Mouse (Mus musculus) adrenal gland, postnatal 36 days (tissue): ENCODE measurements around the gene Fam118b. TPM values are rescaled to one million over a fixed set of nuclear protein-coding genes. Genes with fewer than 3 reads are reported as not detected.

Experiments
- DNase-seq, 2 experiments: peaks; one replicate each; pipeline ENCODE4 v3.0.0; 2021; ENCODE audit warnings: mixed read lengths in 1 of 2
- total RNA-seq, 2 experiments: library from RNA; stranded (reverse); gene quantifications; 2 replicates each; pipeline ENCODE4 v1.2.3; 2021

The Fam118b gene
- total RNA-seq, 2 experiments from 2014 or later, result 11.4 to 14.0 TPM

DNA sequence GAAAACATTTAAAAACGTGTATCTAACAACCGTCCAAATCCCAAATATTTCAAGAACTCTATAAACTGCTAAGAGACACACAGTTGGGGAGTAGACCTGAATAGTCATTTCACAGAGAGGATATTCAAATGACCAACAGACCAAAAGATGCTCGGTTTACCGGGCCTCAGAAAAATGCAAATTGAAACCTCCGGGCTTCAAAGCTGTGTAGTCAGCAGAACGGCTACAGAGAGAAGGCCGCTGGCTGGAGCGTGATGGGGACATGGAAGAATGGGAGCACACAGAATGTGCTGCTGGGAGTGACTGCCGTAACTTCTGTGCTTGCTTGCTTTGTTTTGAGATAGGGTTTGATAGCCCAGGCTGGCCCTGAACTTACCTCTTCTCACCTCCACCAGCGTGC lies 69.3 kb downstream of the Fam118b start:
- no peak for DNase-seq

DNA sequence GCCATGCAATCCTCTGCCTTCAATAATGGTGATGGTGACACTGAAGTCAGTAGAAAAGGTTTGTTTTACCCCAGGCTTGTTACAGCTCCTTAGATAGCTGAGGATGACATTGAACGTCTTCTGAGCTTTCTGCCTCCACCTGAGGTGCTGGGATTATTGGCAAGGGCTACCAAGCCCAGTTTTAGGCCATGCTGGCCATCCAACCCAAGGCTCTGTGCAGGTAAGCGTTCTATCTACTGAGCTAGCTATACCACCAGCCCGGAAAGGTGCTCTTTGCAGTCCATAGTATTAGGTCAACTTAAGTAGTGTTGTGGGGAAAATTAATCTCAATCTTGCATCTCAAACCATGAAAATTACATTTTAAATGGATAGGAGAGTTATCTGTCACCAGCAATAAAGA lies 70.0 kb downstream of the Fam118b start:
- no peak for DNase-seq

DNA sequence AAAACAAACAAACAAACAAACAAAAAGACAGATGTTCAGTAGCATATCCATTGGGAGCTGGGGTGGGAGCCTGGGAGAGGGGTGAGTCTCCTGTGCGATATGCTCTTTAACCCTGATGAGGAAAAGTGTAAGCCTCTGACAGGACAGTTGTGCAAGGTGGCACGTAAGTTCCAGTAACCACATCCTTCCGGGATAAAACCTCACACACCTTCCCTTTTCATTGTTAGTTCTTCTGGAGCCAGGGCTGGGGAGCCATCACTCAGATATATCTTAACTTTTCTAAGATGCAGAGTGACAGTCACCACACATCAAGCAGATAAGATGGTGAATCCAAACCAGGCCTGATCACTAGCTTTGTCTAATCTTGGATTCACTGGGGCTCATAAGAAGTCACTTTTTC lies 73.6 kb downstream of the Fam118b start:
- no peak for DNase-seq

DNA sequence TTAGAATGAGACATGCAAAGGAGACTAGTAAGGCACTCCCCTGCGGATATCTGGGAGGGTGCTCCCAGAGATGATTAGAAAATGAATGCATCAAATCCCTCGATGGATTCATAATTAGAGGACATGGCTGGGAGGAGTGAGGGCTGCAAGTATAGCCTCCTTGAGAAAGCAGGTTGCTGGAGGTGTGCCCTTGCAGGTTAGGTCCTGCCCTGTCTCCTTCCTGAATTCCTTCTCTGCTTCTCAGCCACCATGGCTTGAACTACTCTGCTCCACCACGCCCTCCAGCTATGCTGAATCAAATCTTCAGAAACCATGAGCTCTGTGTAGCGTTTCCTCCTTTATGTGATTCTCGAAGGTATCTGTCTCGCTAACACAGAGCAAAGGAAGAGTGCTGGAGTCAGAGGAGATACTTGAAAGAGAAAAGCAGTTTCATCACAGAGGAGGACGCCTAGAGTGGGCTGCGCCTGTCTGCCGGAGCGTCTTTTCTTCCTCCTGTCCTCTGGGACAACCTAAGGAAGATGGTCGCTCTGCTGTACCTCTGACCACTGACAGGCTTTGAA lies 74.5 kb downstream of the Fam118b start:
- DNase-seq, result no peak

DNA sequence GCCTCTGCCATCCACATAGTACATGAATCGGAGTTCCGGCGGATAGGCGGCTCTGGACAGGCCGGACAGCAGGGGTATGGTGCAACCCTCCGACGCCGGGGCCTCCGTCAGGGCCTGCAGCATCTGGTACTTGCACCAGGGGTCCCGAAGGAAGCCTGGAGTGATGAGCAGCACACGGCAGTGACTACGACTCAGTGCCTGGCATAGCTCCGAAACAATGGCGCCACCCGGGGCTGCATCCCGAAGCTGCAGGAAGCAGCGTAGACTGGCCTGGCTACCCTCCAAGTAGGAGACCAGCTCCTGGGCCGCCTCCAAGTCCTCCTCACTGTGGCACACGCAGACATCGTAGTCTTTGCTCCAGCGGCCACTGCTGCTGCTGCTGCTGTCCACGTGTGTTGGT lies 78.9 kb downstream of the Fam118b start:
- peak; percentile 23 to 63 for DNase-seq

DNA sequence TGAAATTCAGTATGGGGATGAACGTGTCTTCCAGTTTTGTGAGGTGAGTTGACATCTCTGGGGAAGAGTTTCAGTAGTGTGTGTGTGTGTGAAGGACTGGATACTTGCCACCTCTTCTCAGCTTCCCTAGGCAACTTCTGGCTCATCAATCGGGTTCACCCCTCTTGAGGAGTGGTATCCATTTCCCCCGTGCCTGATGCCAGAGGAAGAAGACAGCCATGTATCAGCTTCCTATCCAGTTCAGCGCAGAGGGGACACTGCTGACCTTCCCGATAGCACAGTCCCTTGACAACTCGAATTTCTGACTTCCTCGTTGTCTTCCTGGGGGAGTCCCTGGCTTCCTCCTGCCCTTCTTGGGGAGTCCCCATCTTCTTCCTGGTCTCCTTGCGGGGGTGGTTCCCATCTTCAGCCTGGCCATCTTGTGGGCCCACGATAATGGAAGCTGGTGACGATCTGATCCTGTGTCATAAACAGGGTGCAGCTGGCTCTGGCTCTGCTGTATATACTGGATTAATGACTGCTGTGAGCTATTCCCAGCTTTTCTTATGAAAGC lies 80.2 kb downstream of the Fam118b start:
- DNase-seq, result no peak

DNA sequence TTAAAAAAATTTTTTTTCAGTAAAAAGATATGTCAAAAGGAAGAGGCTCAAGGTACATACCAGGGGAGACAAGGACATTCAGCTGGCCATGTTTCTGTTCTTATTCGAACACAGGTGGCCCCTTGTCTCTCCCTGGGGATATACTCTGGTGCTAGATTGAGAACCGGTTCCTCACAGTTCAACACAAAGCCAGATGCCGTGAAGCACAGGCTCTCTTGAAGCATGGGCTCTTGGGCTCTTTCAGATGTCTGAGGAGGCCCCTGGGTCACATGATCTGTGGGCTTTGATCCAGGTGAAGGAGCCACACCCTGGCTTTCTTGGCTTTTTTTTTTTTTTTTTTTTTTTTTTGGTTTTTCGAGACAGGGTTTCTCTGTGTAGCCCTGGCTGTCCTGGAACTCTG lies 81.2 kb downstream of the Fam118b start:
- no peak for DNase-seq

DNA sequence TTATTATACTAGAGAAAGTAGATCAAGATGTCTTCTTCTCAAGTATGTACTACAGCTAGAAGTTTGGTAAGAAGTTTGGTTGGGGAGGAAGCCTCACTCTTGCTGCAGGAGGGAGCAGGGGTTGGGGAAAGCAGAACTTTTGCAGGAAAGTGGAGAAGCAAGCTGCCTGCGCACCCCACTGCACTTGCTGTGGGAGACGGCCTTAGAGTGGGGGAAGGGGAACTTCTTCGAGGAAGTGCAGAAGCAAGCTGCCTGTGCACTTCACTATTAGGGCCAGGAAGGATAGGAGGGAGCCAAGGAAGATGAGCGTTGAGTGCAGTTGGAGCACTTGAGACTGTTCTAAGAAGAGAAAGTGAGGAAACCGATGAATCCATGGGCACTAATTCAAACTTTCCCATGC lies 84.2 kb downstream of the Fam118b start:
- DNase-seq, result no peak

DNA sequence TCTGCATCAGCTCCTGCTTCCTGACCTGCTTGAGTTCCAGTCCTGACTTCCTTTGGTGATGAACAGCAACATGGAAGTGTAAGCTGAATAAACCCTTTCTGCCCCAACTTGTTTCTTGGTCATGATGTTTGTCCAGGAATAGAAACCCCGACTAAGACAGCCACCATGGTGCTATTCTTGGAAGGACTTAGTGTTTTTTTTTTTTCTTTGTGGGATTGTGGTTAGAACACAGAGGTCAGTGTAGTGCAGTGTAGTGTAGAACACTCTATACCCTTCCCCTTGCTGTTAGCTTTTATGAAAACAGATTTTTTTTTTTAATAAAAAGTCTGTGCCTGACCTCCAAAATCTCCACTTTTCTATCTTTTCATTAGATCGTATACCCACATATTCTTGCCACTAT lies 84.8 kb downstream of the Fam118b start:
- DNase-seq, result no peak

DNA sequence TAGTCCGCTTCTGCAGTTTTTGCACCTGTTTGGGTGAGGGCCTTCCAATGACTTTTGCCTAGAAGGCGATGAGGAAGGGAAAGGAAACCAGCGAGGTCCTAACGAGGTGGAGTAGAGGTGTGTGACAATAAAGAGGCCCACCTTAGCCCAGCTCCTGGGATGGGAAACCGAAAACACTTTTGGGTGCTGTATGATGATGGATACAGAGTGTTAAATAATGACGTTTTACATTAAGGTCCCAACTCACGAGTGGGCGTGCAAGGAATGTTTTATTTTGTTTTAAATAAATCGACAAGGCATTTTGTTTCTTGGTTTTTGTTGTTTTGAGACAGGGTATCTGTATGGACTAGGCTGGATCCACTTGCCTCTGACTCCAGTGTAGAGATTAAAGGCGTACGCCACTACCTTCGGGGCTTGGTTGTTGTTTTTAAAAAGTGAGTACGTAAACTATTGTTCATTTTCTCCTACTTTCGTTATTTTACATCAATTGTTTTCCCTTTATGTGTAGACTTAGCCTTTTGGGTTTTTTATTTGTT lies 91.4 kb downstream of the Fam118b start:
- DNase-seq, result no peak

DNA sequence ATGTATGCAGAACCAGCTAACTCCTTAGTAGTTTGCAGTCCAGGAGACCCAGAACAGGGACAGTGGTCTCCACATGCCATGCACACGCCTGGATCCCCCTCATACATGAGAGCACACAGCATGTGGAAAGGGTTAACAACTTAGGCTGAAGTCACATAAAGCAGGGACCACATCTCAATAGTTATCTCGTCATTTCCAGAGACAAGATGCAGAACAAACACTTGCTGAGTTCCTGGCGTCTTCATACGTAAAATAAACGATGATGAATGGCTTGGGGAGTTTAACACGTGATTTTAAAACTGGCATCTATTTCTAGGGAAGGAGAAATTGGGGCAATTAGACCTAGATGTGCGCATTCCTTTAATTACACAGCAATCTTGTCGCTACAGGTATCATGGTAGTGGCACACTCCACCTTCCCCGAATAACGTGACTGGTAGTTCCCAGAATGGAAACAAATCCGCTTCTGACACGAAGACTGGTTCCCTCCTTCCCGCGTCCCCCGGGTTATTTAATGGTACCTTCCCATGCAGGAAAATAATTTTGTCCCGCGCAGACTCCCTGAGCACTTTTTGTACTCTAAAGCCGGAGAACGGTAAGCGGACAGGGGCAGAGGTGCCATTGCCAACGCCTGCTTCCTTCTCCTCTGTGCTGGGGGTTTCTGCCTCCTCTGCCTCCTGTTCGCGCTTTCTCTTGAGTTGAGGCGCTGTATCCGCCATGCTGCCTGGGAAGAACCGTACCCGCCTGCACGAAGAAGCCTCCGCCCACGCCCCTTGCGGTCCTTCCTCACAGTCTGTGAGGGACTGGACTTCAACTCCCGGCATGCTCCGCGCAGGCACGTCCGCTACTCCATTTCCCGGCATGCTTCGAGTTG lies 92.1 kb downstream of the Fam118b start, which contains the start of gene Dcps:
TSS of gene Dcps (minus strand) at position 811 of the 873 bp plus-strand sequence.
- DNase-seq, result peak; percentile 96 to 98

DNA sequence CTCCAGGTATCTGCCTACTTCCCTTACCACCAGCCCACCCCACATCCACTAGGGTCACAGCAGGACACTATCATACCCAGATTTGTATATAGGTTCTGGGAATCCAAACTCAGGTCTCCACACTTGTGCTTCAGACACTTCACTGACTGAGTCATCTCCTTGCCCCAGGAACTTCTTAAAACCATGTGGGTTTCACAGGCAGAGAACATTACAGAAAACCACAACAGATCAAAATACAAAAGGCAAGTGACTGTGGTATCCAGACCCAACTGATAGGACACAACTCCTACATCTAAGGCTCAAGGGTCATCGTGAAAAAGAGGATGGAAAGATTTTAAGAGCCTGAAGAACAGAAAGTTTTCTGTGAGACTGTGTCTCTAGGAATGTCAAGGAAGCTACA lies 94.3 kb downstream of the Fam118b start:
- DNase-seq, result no peak

DNA sequence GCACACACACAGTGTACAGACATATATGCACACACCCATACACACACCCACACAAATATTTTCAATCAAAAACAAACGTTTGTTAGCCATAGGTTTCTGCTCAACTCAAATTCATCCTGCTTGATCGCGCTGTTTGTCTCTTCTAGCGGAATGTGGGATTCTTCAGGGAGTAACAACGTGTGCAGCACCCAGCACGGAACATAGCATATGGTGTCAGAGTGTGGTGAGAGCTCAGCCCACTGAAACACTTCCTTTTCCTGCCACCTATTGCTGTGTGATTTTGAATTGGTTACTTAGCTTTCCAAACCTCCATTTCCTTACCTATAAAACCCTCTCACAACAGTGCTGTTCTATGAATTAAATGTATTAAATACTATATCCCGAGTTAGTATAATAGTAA lies 97.5 kb downstream of the Fam118b start:
- DNase-seq, result no peak

Other genes starting within 250 kb of the Fam118b start
- gene St3gal4, start 148.5 kb downstream of the Fam118b start, total RNA-seq, result 10 to 100 TPM; 28.6 to 48.4 TPM
- gene Dcps, start 91.7 kb downstream of the Fam118b start, total RNA-seq, result 10 to 100 TPM; 20.0 to 29.3 TPM
- gene Srpr, start 67.6 kb downstream of the Fam118b start, total RNA-seq, result 100 to 1,000 TPM; 166 to 172 TPM
- 1 to 10 TPM; 5.6 to 6.5 TPM for gene Tirap, start 67.5 kb downstream of the Fam118b start, total RNA-seq
- 10 to 100 TPM; 50.7 to 54.4 TPM for gene Foxred1, start 56.8 kb downstream of the Fam118b start, total RNA-seq
- 10 to 100 TPM; 17.7 to 19.0 TPM for gene Rpusd4, start 60 bp upstream of the Fam118b start, total RNA-seq
- gene Cdon, start 153.3 kb upstream of the Fam118b start, total RNA-seq, result 10 to 100 TPM; 14.2 to 17.9 TPM